Mouse (Mus musculus): ENCODE results near the gene Gm21739. TPM values are rescaled to one million over a fixed set of nuclear protein-coding genes. Genes with fewer than 3 reads are reported as not detected.
"Not testable (repeated sequence)": the region's sequence is repeated elsewhere in the genome, so short reads cannot be mapped to it uniquely, and the experiment has no call there.

The Gm21739 gene
- polyA plus RNA-seq (2016; fragmentation: Nextera tagmentation; extraction: Ambion mirVana) = not detected in 2 replicates

- not testable (repeated sequence) for H3K27ac ChIP-seq (replicated peaks); H3K4me1 ChIP-seq; H3K36me3 ChIP-seq (replicated peaks); H3K4me3 ChIP-seq; H3K9me3 ChIP-seq; H3K27me3 ChIP-seq (replicated peaks; ENCODE audit: low read depth, poor library complexity, severe bottlenecking); DNase-seq (ENCODE audit: low spot score)
- no CpG with 5 or more reads among the region's 6 CpGs for WGBS
Measured at GRCm38 (mm10) chrY:44264344-44264743, at the start of gene Gm21739. TSS of gene Gm21739 (minus strand) at chrY:44264444.

Data from embryonic facial prominence, embryonic 10.5 days (tissue).